Mouse (Mus musculus) spleen, adult 18-20 months (tissue): Measurements from ENCODE around the gene Olfr1101.

ENCODE experiments used
- DNase-seq, 2 experiments: peaks; one replicate each; pipeline ENCODE4 v3.0.0; 2022; ENCODE audit warnings: mixed read lengths in 2 of 2

Olfr1101 gene

DNA sequence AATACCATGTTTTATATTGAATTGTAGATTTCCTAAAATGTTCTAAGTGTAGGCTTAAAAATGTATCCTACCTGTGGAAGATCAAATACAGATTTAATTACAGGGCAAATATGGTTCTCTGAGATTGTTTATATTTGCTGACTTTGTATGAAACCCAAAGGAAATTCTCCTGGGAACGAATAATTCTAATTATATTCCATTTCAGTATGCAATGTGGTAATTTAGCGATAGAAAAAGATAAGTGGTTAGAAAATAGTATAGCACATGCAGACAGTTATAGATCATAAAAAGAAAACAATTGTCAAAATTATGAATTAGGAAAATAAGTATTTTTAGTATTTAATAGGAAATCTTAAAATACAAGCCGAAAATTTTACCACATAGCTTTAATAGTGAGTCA is at the start of gene Olfr1101:
TSS of gene Olfr1101 (minus strand) at position 101 of the 400 bp plus-strand sequence.
- no peak for DNase-seq

DNA sequence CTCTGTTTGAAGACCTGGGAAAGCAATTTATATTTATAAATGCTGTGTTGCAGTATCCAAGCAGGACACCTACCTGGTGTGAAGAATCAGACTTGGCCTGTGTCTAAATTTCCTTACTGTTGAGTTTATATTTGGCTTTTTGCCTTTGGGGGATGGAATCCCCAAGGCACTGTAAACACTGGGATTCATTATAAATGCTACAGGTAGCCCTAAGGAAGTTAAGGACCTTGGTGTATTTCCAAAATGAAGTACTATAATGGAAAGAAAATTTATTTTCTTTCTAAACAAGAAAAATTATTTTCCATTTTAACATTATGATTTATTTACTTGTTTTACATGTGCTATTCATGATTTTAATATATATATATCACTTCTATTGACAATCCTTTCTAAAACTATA is 45.4 kb upstream of the Olfr1101 start, which contains the start of gene Olfr1105:
TSS of gene Olfr1105 (minus strand) at position 101 of the 400 bp plus-strand sequence.
- DNase-seq = no peak

DNA sequence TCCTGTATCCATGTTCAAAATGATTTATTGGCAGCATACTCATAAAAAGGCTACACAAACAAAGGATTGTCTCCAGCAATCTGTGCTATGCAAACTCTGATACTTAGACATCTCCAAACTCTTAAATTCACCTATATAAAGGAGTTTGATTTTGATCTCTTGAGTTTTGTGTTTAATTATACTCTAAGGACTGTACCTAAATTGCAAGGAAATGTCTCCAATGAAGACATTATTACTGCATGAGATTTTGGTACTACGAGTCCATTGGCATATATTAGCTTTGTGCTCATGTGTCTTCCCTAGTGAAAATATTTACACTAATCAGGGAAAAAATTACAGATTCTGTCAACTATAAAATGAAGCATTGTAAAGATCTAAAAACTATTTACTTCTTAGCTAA is 36.0 kb upstream of the Olfr1101 start, which contains the start of gene Olfr1104:
TSS of gene Olfr1104 (minus strand) at position 101 of the 400 bp plus-strand sequence.
- no peak for DNase-seq

DNA sequence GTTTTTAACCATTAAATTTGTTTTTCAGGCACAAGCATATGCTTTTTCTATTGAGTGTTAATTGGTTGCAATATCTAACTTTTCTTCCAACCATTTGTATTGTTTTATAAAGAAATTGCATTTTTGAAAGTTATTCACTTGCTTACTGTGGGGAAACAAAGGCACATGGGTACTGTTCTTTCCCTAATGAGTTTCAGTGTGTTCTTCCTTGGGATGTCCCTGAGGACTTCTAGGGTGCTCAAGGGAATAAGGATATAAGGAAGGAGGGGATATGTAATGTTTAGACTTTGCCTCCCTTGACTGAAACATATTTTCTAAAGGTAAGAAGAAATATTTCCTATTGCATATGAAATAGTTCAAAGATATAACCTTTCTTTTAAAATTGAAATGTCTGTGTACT is 7.1 kb upstream of the Olfr1101 start, which contains the start of gene Olfr1102:
TSS of gene Olfr1102 (plus strand) at position 301 of the 400 bp plus-strand sequence.
- no peak for DNase-seq

DNA sequence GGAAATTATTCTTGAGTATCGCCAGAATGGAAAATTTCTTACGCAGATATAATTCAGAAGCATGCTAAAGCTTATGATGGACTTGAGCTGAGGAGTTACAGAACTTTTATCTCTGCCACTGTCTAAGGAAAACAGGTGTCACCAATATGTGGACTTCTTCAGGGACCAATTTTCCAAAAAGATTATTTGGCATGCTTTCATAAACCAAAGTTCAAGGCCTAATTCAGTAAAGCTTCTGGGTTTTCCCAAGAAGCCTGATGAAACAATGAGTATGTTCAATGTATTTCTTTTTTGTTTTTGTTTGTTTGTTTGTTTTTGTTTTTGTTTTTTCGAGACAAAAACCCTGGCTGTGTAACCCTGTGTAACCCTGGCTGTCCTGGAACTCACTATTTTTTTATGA is 11.2 kb downstream of the Olfr1101 start, which contains the start of gene Olfr1100:
TSS of gene Olfr1100 (minus strand) at position 101 of the 400 bp plus-strand sequence.
- no peak for DNase-seq

DNA sequence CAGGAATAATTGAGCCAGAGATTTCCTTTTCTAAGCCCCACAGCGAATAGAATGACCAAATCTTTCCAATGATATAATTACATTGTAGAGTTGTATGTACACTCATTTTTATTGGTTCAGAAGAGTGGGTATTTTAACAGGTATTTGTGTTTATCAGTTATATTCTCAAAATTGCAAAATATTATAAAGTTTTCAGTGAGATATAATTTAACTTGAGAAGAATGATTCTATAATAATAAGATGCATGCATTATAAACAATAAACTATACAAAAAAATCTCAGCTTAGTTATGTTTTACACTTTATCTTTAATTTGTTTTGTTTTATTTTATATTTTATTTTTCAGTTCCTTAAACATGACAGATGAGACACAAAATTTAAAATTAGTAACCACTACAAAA is 30.4 kb downstream of the Olfr1101 start, which contains the start of gene Olfr1099:
TSS of gene Olfr1099 (minus strand) at position 101 of the 400 bp plus-strand sequence.
- no peak for DNase-seq
